Mouse (Mus musculus) neutrophil, adult 5-6 weeks (primary cell): Measurements from ENCODE around the gene Siva1. TPM values are rescaled to one million over a fixed set of nuclear protein-coding genes. Genes with fewer than 3 reads are reported as not detected.
A peak's percentile ranks its signal among the peaks of the same experiment; 100 is the strongest.

Source experiments
- ATAC-seq: fragments of 151-379, 151-347 bp; 2 replicates; pipeline ENCODE4 v1.8.0; 2017; ENCODE audit warnings: mild to moderate bottlenecking, moderate TSS enrichment; ENCODE audit not compliant: insufficient number of reproducible peaks, poor library complexity, low FRiP score, severe bottlenecking; ENCODE audit errors: extremely low read depth
- total RNA-seq: library from RNA; stranded (forward); fragments of 200-1000 nt; gene quantifications from 2 replicates; pipeline ENCODE4 v1.2.3, GENCODE M21; 2017

The Siva1 gene
- total RNA-seq = 45.4 and 52.7 TPM in 2 replicates

DNA sequence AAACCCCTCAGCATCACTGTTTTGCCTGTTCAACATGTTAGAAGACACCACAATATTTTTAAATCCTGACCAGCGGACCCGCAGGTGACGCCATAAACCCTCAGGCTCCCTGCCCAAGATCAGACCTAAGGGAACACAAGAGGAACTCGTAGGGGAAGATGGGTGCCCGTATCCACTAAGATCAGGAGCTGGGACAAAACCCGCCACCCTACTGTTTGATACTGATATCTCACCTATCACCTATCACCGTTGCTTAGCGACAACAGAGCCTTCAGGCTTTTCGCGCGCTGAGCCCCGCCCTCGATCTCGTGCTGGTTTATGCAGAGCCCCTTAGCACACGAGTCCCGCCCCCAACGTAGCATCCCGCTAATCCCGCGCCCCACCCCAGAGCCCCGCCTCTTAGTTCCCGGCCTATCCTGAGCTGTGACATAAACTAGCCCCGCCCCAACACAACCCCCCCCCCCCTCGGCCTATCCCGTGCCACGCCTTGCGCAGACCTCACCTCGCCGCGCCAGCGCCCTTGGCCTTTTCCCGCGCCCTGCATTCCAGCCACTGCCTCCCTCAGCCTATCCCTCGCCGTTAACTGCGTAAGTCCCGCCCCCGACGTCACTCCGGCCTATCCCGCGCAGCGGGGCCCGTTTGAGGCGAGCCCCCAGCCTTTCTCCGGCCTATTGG is at the start of gene Siva1:
Gene Siva1 (plus strand): TSS at position 500 of the 675 bp plus-strand sequence.
- peak; percentile 82 for ATAC-seq

DNA sequence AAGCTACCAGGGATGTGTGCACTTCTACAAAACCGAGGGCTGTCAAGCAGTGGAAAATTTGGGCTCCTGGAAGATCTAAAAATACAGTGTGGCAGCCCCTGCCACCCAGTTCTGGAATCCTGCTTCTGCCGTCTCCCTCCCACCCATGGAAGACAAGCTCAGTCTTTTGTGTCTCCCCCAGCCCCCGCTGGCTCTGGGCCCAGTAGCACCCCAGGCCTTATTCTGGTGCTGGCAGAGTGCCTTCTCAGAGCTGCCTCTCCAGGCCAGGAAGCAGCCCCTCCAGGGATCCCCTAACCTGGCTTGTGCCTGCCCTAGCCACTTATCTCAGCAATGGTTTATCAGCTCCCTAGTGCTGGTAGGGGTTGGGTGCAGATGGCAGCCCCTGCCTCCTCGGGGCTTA is 49.5 kb upstream of the Siva1 start:
- no peak for ATAC-seq

GRCm38 (mm10) chr12:112595626-112596025 is 48.9 kb upstream of the Siva1 start:
- ATAC-seq = no peak

DNA sequence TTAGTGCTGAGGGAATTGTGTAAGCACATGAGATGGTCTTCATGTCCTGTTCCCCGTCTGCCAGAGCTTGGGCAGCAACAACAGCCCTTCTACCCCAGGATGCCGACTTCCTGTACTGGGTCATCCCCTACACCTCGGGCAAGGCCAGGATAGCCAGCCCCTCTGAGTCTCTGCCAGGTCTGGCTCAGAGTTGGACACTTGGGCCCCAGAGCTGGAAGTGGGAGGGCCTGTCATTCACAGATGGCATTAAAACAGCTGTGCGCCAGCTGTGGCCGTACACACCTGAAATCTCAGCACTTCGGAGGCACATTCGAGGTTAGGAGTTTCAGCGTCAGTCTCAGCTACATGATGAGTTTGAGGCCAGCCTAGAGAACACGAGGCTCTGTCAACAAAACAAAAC is 48.0 kb upstream of the Siva1 start:
- ATAC-seq = no peak

DNA sequence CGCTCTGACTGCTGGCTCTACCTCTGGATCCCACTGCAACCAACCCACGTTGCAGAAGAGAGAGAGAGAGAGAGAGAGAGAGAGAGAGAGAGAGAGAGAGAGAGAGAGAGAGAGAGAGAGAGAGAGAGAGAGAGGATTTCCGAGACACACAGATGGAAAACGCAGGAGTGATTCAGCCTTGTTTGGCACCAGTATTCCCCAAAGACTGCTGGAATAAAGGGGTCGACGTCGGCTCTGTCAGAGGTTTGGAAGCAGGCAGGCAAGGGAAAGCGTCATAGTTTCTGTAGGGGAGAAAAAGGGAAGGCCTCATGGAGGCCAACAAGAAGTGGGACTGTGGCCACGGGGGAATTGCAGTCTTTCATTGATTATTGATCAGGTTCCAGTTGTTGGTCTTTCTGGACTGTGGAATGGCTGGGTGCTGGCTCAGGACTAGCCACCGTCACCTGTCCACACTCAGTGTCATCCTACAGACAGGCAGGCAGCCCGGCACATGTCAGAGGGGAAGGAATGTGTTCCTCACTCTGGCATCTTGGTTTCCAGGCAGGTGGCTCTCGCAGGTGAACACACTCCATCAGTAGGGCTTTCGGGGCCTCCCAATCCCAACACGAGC is 47.5 kb upstream of the Siva1 start:
- ATAC-seq = no peak

- ATAC-seq = no peak
Observed at GRCm38 (mm10) chr12:112597618-112598017, 46.9 kb upstream of the Siva1 start.

- no peak for ATAC-seq
Observed at GRCm38 (mm10) chr12:112599198-112599597, 45.3 kb upstream of the Siva1 start.

GRCm38 (mm10) chr12:112599942-112600611 is 44.4 kb upstream of the Siva1 start:
- no peak for ATAC-seq

DNA sequence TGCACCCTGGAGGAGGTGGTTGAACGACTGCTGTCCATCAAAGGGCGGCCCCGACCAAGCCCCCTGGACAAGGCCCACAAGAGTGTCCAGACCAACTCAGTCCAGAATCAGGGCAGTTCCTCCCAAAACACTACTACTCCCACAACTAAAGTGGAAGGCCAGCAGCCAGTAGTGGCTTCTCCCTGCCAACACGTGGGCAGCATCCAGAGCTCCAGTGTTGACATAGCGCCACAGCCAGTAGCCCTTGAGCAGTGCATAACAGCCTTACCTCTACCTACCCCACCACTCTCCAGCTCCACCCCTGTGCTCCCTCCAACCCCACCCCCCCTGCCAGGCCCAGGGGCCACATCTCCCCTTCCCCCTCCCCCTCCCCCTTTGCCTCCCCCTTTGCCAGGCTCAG is 40.5 kb upstream of the Siva1 start:
- no peak for ATAC-seq

- ATAC-seq = no peak
Observed at GRCm38 (mm10) chr12:112604709-112605649, 39.5 kb upstream of the Siva1 start.

DNA sequence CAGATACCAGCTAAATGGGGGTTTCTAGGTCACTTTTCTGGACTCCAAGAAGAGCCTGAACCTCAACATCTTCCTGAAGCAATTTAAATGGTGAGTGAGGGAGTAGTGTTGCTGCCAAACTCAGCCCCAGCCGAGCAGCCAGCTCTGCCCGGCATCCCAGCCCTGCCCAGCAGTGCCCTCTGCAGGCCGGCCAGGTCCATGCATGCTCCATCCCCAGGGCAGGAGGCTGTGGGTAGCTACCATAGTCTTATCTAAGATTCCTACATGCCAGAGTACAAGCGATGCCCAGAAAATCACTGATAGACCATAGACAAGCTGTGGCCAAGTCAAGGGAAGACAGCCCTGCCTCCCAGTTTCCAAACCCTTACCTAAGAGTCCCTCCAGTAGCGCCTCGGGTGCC is 38.7 kb upstream of the Siva1 start:
- ATAC-seq = peak; percentile 63

- ATAC-seq = no peak
Observed at GRCm38 (mm10) chr12:112606998-112607397, 37.5 kb upstream of the Siva1 start.

DNA sequence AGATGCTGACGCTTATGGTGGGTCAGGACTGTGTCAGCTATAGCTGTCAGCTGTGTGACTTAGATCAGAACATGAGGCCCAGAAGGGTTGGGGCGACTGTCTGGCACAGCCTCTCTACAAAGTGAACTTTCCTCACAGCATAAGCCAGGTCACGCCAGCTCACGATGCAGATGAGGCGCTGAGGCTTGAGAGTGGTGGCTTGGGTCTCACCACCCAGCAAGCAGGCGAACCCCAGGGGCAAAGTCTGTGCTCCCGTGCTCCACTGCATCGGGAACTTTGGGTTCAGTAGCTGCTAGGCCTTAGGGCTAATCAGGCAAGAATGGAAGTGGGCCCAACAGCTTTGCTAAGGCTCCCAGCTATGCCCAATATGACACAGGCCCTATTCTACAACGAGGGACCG is 35.4 kb upstream of the Siva1 start:
- no peak for ATAC-seq

- ATAC-seq = no peak
Observed at GRCm38 (mm10) chr12:112616668-112617067, 27.8 kb upstream of the Siva1 start.

DNA sequence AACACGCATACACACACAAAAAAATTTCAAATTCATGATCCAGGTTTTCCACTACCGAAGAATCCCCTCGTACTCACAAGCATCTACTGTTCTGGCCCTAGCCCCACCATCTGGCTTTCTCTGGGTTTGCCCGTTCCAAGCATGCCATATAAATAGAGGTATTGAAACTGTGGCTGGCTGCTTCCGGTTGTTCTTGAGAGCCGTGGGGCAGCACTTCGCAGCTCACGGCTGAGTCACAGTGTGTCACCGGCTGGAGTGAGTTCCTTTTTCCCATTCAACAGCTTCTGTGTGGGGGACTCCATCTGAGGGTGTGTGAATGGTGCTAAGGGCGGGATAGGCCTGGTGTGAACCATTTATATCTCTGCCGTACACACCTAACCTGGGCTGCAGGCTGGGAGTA is 27.3 kb upstream of the Siva1 start:
- ATAC-seq = peak; percentile 45

GRCm38 (mm10) chr12:112617898-112618380 is 26.5 kb upstream of the Siva1 start:
- peak; percentile 63 for ATAC-seq

- ATAC-seq = no peak
Observed at GRCm38 (mm10) chr12:112618981-112619685, 25.3 kb upstream of the Siva1 start.

- ATAC-seq = peak; percentile 60
Observed at GRCm38 (mm10) chr12:112619686-112620353, 24.7 kb upstream of the Siva1 start, which contains the start of gene Adssl1. TSS of gene Adssl1 (plus strand) at chr12:112620045.
